Mouse (Mus musculus): ENCODE data around the gene Kif21b.

- TF ChIP-seq POLR2A (IDR thresholded peaks at IDR 0.05; ENCODE audit: extremely low read depth, insufficient read depth, low read length): no peak
- peak; percentile 68 for TF ChIP-seq CTCF (IDR thresholded peaks at IDR 0.05; ENCODE audit: low read depth, low read length)
These were observed 36.5 kb downstream of the Kif21b start for GRCm38 (mm10) chr1:136167657-136168056.

All from liver, adult 2 months (tissue).